Mouse (Mus musculus): ENCODE results near the gene Gstcd. TPM values are rescaled to one million over a fixed set of nuclear protein-coding genes. Genes with fewer than 3 reads are reported as not detected.

The Gstcd gene
- polyA plus RNA-seq (2015; fragmentation: Nextera tagmentation; extraction: Ambion mirVana), result 5.5 and 6.8 TPM in 2 replicates

GRCm38 (mm10) chr3:133091664-133092273 is at the start of gene Gstcd, which contains the start of gene Ints12:
Gstcd (minus strand) TSS chr3:133092033.
Ints12 (plus strand) TSS chr3:133091840.
- ATAC-seq (ENCODE audit: insufficient number of reproducible peaks, low FRiP score, low TSS enrichment, low read depth), result peak; percentile 98
- H3K4me2 ChIP-seq, result peak within 1 kb of the TSS; percentile 52
- WGBS, result under 1% methylated on average over 53 of the region's 53 CpGs
- H3K36me3 ChIP-seq, result peaks cover 2% of the 10 kb centered on the region; the same call in 1 of the 2 replicates
- peaks cover 9% of the 10 kb centered on the region for H3K4me1 ChIP-seq
- H3K9ac ChIP-seq, result peak within 1 kb of the TSS; percentile 99
- no peaks in the 10 kb centered on the region for H3K9me3 ChIP-seq
- H3K4me3 ChIP-seq, result peak within 1 kb of the TSS; percentile 85
- H3K27me3 ChIP-seq, result no peaks in the 10 kb centered on the region
- H3K27ac ChIP-seq, result peak within 1 kb of the TSS; percentile 99

GRCm38 (mm10) chr3:133132611-133133010 is 40.8 kb upstream of the Gstcd start:
- no peak overlapping the region for H3K9ac ChIP-seq
- no peaks in the 10 kb centered on the region for H3K4me1 ChIP-seq
- no peak overlapping the region for H3K4me3 ChIP-seq
- H3K9me3 ChIP-seq, result no peaks in the 10 kb centered on the region
- no peaks in the 10 kb centered on the region for H3K27me3 ChIP-seq
- H3K36me3 ChIP-seq, result no peaks in the 10 kb centered on the region
- no peak overlapping the region for H3K4me2 ChIP-seq
- 77% methylated on average over 8 of the region's 8 CpGs for WGBS
- H3K27ac ChIP-seq, result no peak overlapping the region
- ATAC-seq (ENCODE audit: insufficient number of reproducible peaks, low FRiP score, low TSS enrichment, low read depth), result no peak

- H3K9ac ChIP-seq, result no peak overlapping the region
- no peaks in the 10 kb centered on the region for H3K9me3 ChIP-seq
- WGBS, result 83% methylated on average over 5 of the region's 5 CpGs
- no peak overlapping the region for H3K4me3 ChIP-seq
- no peak overlapping the region for H3K27ac ChIP-seq
- no peaks in the 10 kb centered on the region for H3K4me1 ChIP-seq
- H3K36me3 ChIP-seq, result no peaks in the 10 kb centered on the region
- no peaks in the 10 kb centered on the region for H3K27me3 ChIP-seq
- no peak overlapping the region for H3K4me2 ChIP-seq
- ATAC-seq (ENCODE audit: insufficient number of reproducible peaks, low FRiP score, low TSS enrichment, low read depth), result no peak
Measured at GRCm38 (mm10) chr3:133131372-133131771, 39.5 kb upstream of the Gstcd start.

DNA sequence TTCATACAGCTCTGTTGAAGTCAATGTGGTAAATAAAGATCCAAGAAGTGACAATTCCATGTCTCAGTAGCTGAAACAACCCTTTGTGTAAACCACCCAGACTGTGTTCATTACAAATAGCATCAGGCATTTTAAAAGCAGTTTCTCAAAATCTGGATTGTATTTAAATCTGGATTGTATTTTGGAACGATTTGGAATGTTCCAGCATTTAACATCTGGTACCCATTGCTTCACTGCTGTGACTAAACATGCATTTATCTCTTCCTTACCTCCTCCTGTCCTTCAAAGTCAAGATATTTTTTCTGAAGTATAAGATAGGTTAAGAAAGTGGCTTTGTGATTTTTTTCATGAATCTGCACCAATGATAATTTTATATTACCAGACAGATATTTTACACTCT is 21.4 kb upstream of the Gstcd start:
- no peak overlapping the region for H3K4me3 ChIP-seq
- no peaks in the 10 kb centered on the region for H3K27me3 ChIP-seq
- no peak for ATAC-seq (ENCODE audit: insufficient number of reproducible peaks, low FRiP score, low TSS enrichment, low read depth)
- no peak overlapping the region for H3K9ac ChIP-seq
- no peak overlapping the region for H3K27ac ChIP-seq
- 12% methylated on average over 1 of the region's 1 CpGs for WGBS
- no peak overlapping the region for H3K4me2 ChIP-seq
- H3K36me3 ChIP-seq, result peaks cover 11% of the 10 kb centered on the region
- H3K9me3 ChIP-seq, result no peaks in the 10 kb centered on the region
- no peaks in the 10 kb centered on the region for H3K4me1 ChIP-seq

DNA sequence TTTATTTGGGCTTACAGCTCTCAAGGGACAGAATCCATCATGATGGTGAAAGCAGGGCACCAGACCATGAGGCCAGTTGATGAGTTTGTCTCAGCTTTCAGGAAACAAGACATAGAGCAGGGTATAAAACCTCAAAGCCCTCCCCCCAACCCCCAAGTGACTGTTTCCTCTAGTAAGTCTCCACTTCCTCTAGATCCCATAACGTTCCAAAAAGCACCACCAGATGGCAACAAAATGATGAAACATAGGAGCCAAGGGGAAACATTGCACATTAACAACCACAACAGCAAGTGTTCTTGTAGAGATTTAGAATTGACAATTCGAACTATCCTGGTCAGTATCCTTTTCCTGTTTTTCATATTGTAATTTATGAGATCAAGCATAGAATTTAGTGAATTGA is 19.9 kb upstream of the Gstcd start:
- Histone ChIP-seq H3K9ac (no peak overlapping the region), H3K9me3 (no peaks in the 10 kb centered on the region), H3K4me2 (no peak overlapping the region), H3K4me1 (no peaks in the 10 kb centered on the region), H3K27ac (no peak overlapping the region), H3K36me3 (peaks cover 20% of the 10 kb centered on the region), H3K4me3 (no peak overlapping the region), H3K27me3 (no peaks in the 10 kb centered on the region)
- 36% methylated on average over 2 of the region's 2 CpGs for WGBS
- ATAC-seq (ENCODE audit: insufficient number of reproducible peaks, low FRiP score, low TSS enrichment, low read depth), result no peak

- no peaks in the 10 kb centered on the region for H3K27me3 ChIP-seq
- no peak overlapping the region for H3K4me2 ChIP-seq
- no peaks in the 10 kb centered on the region for H3K9me3 ChIP-seq
- no peak overlapping the region for H3K27ac ChIP-seq
- WGBS, result 88% methylated on average over 4 of the region's 4 CpGs
- H3K9ac ChIP-seq, result no peak overlapping the region
- no peak overlapping the region for H3K4me3 ChIP-seq
- H3K4me1 ChIP-seq, result no peaks in the 10 kb centered on the region
- ATAC-seq (ENCODE audit: insufficient number of reproducible peaks, low FRiP score, low TSS enrichment, low read depth), result no peak
- H3K36me3 ChIP-seq, result peaks cover 28% of the 10 kb centered on the region
Measured at GRCm38 (mm10) chr3:133109844-133110243, 18.0 kb upstream of the Gstcd start.

GRCm38 (mm10) chr3:133108731-133109130 is 16.9 kb upstream of the Gstcd start:
- 79% methylated on average over 4 of the region's 4 CpGs for WGBS
- no peak for ATAC-seq (ENCODE audit: insufficient number of reproducible peaks, low FRiP score, low TSS enrichment, low read depth)
- H3K27me3 ChIP-seq, result no peaks in the 10 kb centered on the region
- H3K4me2 ChIP-seq, result no peak overlapping the region
- no peaks in the 10 kb centered on the region for H3K4me1 ChIP-seq
- no peak overlapping the region for H3K27ac ChIP-seq
- no peak overlapping the region for H3K4me3 ChIP-seq
- no peaks in the 10 kb centered on the region for H3K9me3 ChIP-seq
- peaks cover 33% of the 10 kb centered on the region for H3K36me3 ChIP-seq
- H3K9ac ChIP-seq, result no peak overlapping the region

- Histone ChIP-seq H3K27ac (no peak overlapping the region), H3K4me1 (no peaks in the 10 kb centered on the region), H3K36me3 (peaks cover 46% of the 10 kb centered on the region), H3K9ac (no peak overlapping the region), H3K9me3 (no peaks in the 10 kb centered on the region), H3K4me3 (no peak overlapping the region), H3K27me3 (no peaks in the 10 kb centered on the region), H3K4me2 (no peak overlapping the region)
- WGBS, result 89% methylated on average over 3 of the region's 3 CpGs
- ATAC-seq (ENCODE audit: insufficient number of reproducible peaks, low FRiP score, low TSS enrichment, low read depth), result no peak
Measured at GRCm38 (mm10) chr3:133104436-133104835, 12.6 kb upstream of the Gstcd start.

- Histone ChIP-seq H3K4me1 (no peaks in the 10 kb centered on the region), H3K4me3 (no peak overlapping the region), H3K36me3 (peaks cover 46% of the 10 kb centered on the region), H3K9ac (no peak overlapping the region), H3K9me3 (no peaks in the 10 kb centered on the region), H3K27me3 (no peaks in the 10 kb centered on the region), H3K27ac (no peak overlapping the region), H3K4me2 (no peak overlapping the region)
- no peak for ATAC-seq (ENCODE audit: insufficient number of reproducible peaks, low FRiP score, low TSS enrichment, low read depth)
- 80% methylated on average over 3 of the region's 3 CpGs for WGBS
Measured at GRCm38 (mm10) chr3:133103768-133104167, 11.9 kb upstream of the Gstcd start.

DNA sequence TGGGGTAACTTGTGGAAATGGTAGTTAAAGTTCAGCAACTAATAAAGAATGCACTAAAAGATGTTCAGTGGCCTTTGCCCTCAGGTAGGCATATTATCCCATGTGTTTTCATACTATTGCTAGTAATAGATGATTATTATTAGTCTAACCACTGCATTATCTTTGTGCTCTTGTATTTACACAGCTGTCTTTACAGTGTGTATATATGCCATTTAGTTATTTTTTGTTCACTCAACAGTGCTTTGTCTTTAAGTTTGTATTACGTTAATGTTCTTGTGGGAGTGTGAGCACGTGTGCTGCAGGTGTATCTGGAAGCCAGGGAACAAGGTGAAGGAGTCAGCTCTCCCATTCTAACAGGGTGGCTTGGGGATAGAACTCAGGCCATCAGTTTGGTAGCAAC is 7.1 kb upstream of the Gstcd start:
- no peak overlapping the region for H3K27ac ChIP-seq
- no peaks in the 10 kb centered on the region for H3K27me3 ChIP-seq
- H3K9me3 ChIP-seq, result no peaks in the 10 kb centered on the region
- peaks cover 42% of the 10 kb centered on the region for H3K36me3 ChIP-seq
- WGBS, result 90% methylated on average over 2 of the region's 2 CpGs
- H3K4me3 ChIP-seq, result no peak overlapping the region
- ATAC-seq (ENCODE audit: insufficient number of reproducible peaks, low FRiP score, low TSS enrichment, low read depth), result no peak
- H3K4me2 ChIP-seq, result no peak overlapping the region
- no peaks in the 10 kb centered on the region for H3K4me1 ChIP-seq
- H3K9ac ChIP-seq, result no peak overlapping the region

DNA sequence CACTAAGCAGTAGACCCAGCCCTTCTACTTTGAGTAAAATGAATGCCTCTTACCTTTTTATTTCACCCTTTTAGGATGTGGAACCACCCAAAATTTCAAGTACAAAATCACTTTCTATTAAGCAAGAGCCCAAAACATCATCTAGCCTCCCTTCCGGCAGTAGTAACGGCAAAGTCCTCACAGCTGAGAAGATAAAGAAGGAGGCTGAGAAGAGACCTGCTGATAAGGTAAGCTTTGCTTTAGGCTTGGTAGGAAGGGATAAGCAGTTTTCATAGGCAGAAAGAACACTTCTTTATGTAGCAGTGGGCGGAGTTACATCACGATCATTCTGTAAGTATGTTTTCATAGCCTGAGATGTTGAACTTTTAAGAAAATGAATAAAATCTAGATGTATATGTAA is 6.5 kb upstream of the Gstcd start:
- Histone ChIP-seq H3K9ac (no peak overlapping the region), H3K27me3 (no peaks in the 10 kb centered on the region), H3K4me3 (no peak overlapping the region), H3K4me1 (no peaks in the 10 kb centered on the region), H3K36me3 (peaks cover 38% of the 10 kb centered on the region), H3K4me2 (no peak overlapping the region), H3K27ac (no peak overlapping the region), H3K9me3 (no peaks in the 10 kb centered on the region)
- 94% methylated on average over 4 of the region's 4 CpGs for WGBS
- no peak for ATAC-seq (ENCODE audit: insufficient number of reproducible peaks, low FRiP score, low TSS enrichment, low read depth)

DNA sequence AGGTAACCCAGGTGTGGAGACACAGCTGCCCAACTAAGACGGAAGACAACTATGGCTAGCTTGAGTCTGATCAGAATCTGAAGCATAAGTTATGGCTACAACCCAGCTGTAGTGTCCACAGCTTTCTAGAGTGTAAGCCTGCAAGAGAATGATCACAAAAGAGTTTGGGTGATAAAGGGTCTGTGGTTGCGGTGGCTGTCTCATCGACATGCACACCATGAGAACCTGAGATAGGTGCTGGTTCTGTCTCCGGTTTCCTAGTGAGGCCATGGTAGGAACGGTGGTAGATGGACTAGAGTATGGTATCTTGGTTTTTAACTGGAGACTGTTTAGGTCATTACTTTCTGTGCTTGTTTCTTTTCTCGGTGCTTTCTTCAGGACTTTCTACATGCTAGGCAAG is 6.1 kb upstream of the Gstcd start:
- H3K4me3 ChIP-seq, result no peak overlapping the region
- no peak overlapping the region for H3K9ac ChIP-seq
- H3K36me3 ChIP-seq, result peaks cover 38% of the 10 kb centered on the region
- 92% methylated on average over 6 of the region's 6 CpGs for WGBS
- no peaks in the 10 kb centered on the region for H3K9me3 ChIP-seq
- no peak overlapping the region for H3K4me2 ChIP-seq
- no peaks in the 10 kb centered on the region; the same call in 1 of the 2 replicates for H3K4me1 ChIP-seq
- no peaks in the 10 kb centered on the region for H3K27me3 ChIP-seq
- no peak overlapping the region for H3K27ac ChIP-seq
- no peak for ATAC-seq (ENCODE audit: insufficient number of reproducible peaks, low FRiP score, low TSS enrichment, low read depth)

GRCm38 (mm10) chr3:133094305-133094704 is 2.5 kb upstream of the Gstcd start:
- Histone ChIP-seq H3K27ac (no peak overlapping the region), H3K4me2 (no peak overlapping the region), H3K36me3 (peaks cover 21% of the 10 kb centered on the region), H3K4me3 (no peak overlapping the region), H3K9me3 (no peaks in the 10 kb centered on the region), H3K4me1 (peaks cover 9% of the 10 kb centered on the region), H3K27me3 (no peaks in the 10 kb centered on the region), H3K9ac (no peak overlapping the region)
- ATAC-seq (ENCODE audit: insufficient number of reproducible peaks, low FRiP score, low TSS enrichment, low read depth), result no peak
- WGBS, result 58% methylated on average over 1 of the region's 1 CpGs

Data from limb, embryonic 15.5 days (tissue).